Mouse (Mus musculus): ENCODE measurements at regions not wholly inside any gene's neighbourhood (a gene's known extent, or its start where the extent isn't known, plus 50 kb on each side); places are given as distances from the start of the nearest gene placed in this dataset.

DNA sequence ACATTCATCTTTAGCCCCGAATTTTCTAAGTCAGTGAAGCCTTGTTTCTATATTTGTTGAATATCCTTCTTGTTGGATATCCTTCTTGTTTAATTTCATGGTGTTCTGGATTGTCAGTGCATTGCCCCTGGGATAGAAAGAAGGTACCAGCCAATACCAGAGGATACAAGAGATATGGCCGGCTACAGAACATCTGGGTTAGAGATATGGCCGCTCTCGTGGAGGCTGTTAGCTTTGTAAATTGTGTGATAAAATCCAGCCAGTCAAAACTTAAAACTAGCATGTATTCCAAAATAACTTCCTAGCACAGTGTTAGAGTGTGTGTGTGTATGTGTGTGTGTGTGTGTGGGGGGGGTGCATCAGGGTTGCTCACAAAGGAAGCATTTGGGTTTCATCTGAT lies 241.4 kb upstream of the Sstr1 start:
- Histone ChIP-seq H3K9me3 (replicated peaks; ENCODE audit: insufficient read depth, low read length) (no peaks in the 10 kb centered on the region), H3K36me3 (ENCODE audit: control insufficient read depth in 1 of 2, insufficient read depth in 2 of 2, low read length in 2 of 2) (peaks cover 0 to 21% of the 10 kb centered on the region in 2 experiments; a peak in 2 of 4 replicates), H3K27me3 (ENCODE audit: control insufficient read depth in 1 of 2, insufficient read depth in 2 of 2, low read length in 2 of 2) (no peaks in the 10 kb centered on the region), H3K79me2 (ENCODE audit: control insufficient read depth, insufficient read depth, low read length, poor library complexity) (no peaks in the 10 kb centered on the region), H3K9ac (ENCODE audit: control insufficient read depth, low read depth, low read length, poor library complexity, severe bottlenecking) (no peak overlapping the region), H3K27ac (ENCODE audit: control insufficient read depth, low read depth, low read length) (no peak overlapping the region), H3K4me1 (ENCODE audit: control insufficient read depth in 1 of 2, insufficient read depth in 2 of 2, low read length in 2 of 2) (peaks cover 13 to 26% of the 10 kb centered on the region in 2 experiments), H3K4me3 (ENCODE audit: control insufficient read depth in 1 of 2, insufficient read depth in 1 of 2, low read depth in 2 of 2, low read length in 2 of 2) (no peak overlapping the region)
- DNase-seq (ENCODE audit: low read depth, low spot score), result peak; percentile 33
- TF ChIP-seq ZMIZ1 (IDR thresholded peaks at IDR 0.05; ENCODE audit: low read depth, low read length) (no peak), NELFE (IDR thresholded peaks at IDR 0.05; ENCODE audit: low read depth, low read length) (no peak), KAT2A (conservative IDR thresholded peaks at IDR 0.05; ENCODE audit: low read depth, low read length) (no peak), MAZ (IDR thresholded peaks at IDR 0.05; ENCODE audit: low read depth, low read length) (no peak), GATA1 (IDR thresholded peaks at IDR 0.05; ENCODE audit: low read depth, low read length) (peak; percentile 55), HCFC1 (IDR thresholded peaks at IDR 0.05; ENCODE audit: low read depth, low read length) (no peak), MYB (IDR thresholded peaks at IDR 0.05; ENCODE audit: low read depth, low read length) (no peak), MAX (IDR thresholded peaks at IDR 0.05; ENCODE audit: low read length) (no peak), E2F4 (IDR thresholded peaks at IDR 0.05; ENCODE audit: borderline replicate concordance, low read depth, low read length) (no peak), RCOR1 (IDR thresholded peaks at IDR 0.05; ENCODE audit: low read depth, low read length) (0 out of 2 replicates have a peak, but pooled peaks have one; percentile 12), BHLHE40 (IDR thresholded peaks at IDR 0.05; ENCODE audit: borderline replicate concordance, low read depth, low read length) (no peak), USF2 (IDR thresholded peaks at IDR 0.05; ENCODE audit: borderline replicate concordance in 1 of 2, insufficient read depth in 1 of 2, low read depth in 1 of 2, low read length in 2 of 2) (no peak), TCF12 (IDR thresholded peaks at IDR 0.05; ENCODE audit: low read depth, low read length) (peak; percentile 68), MEF2A (IDR thresholded peaks at IDR 0.05; ENCODE audit: extremely low read depth, insufficient replicate concordance, low read depth, low read length, poor library complexity, severe bottlenecking) (no peak), MYC (IDR thresholded peaks at IDR 0.05; ENCODE audit: low read depth, low read length) (no peak), USF1 (IDR thresholded peaks at IDR 0.05; ENCODE audit: low read depth, low read length) (no peak), TAL1 (IDR thresholded peaks at IDR 0.05; ENCODE audit: low read length) (no peak), MAFK (IDR thresholded peaks at IDR 0.05; ENCODE audit: borderline replicate concordance, low read depth, low read length) (no peak), RAD21 (IDR thresholded peaks at IDR 0.05; ENCODE audit: low read depth, low read length) (no peak), EP300 (IDR thresholded peaks at IDR 0.05; ENCODE audit: low read depth in 1 of 2, low read length in 2 of 2) (peak; percentile 62 to 66)

DNA sequence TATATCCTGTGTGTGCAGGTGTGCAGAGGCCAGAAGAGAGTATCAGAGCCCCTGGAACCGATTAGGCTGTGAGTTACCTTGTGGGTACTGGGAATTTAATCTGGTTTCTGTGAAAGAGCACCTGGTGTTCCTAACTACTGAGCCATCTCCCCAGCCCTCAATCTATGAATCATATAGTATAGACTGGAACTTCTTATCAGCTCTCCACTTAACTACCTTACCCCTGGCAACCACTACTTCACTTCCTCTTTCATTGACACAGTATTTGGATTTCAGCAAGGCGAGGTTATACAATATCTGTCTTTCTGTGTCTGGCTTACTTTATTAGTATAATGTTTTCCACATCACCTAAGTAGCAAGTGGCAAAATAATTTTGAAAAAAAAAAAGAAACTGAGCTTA lies 239.1 kb upstream of the Sstr1 start:
- Histone ChIP-seq H3K79me2 (ENCODE audit: control insufficient read depth, insufficient read depth, low read length, poor library complexity) (no peaks in the 10 kb centered on the region), H3K27ac (ENCODE audit: control insufficient read depth, low read depth, low read length) (no peak overlapping the region), H3K36me3 (ENCODE audit: control insufficient read depth in 1 of 2, insufficient read depth in 2 of 2, low read length in 2 of 2) (peaks cover 0 to 21% of the 10 kb centered on the region in 2 experiments; a peak in 2 of 4 replicates), H3K27me3 (ENCODE audit: control insufficient read depth in 1 of 2, insufficient read depth in 2 of 2, low read length in 2 of 2) (no peaks in the 10 kb centered on the region), H3K4me3 (ENCODE audit: control insufficient read depth in 1 of 2, insufficient read depth in 1 of 2, low read depth in 2 of 2, low read length in 2 of 2) (no peak overlapping the region), H3K4me1 (ENCODE audit: control insufficient read depth in 1 of 2, insufficient read depth in 2 of 2, low read length in 2 of 2) (peaks cover 13 to 26% of the 10 kb centered on the region in 2 experiments), H3K9me3 (replicated peaks; ENCODE audit: insufficient read depth, low read length) (no peaks in the 10 kb centered on the region), H3K9ac (ENCODE audit: control insufficient read depth, low read depth, low read length, poor library complexity, severe bottlenecking) (no peak overlapping the region)
- DNase-seq (ENCODE audit: low read depth, low spot score), result peak; percentile 80
- TF ChIP-seq RCOR1 (IDR thresholded peaks at IDR 0.05; ENCODE audit: low read depth, low read length) (peak; percentile 92), MAZ (IDR thresholded peaks at IDR 0.05; ENCODE audit: low read depth, low read length) (peak; percentile 50; the same call in 1 of the 2 replicates), CTCF (IDR thresholded peaks at IDR 0.05 in 2 of 3, conservative IDR thresholded peaks at IDR 0.05 in 1 of 3; ENCODE audit: control insufficient read depth in 1 of 3, insufficient read depth in 1 of 3, low read depth in 2 of 3, low read length in 3 of 3, poor library complexity in 1 of 3, severe bottlenecking in 1 of 3) (no peak), EP300 (IDR thresholded peaks at IDR 0.05; ENCODE audit: low read depth in 1 of 2, low read length in 2 of 2) (peak; percentile 87 to 96), CHD2 (IDR thresholded peaks at IDR 0.05; ENCODE audit: low read length) (no peak), MYB (IDR thresholded peaks at IDR 0.05; ENCODE audit: low read depth, low read length) (no peak), MXI1 (IDR thresholded peaks at IDR 0.05; ENCODE audit: low read depth, low read length) (peak; percentile 51; the same call in 1 of the 2 replicates), USF1 (IDR thresholded peaks at IDR 0.05; ENCODE audit: low read depth, low read length) (no peak), USF2 (IDR thresholded peaks at IDR 0.05; ENCODE audit: borderline replicate concordance in 1 of 2, insufficient read depth in 1 of 2, low read depth in 1 of 2, low read length in 2 of 2) (no peak), MYC (IDR thresholded peaks at IDR 0.05; ENCODE audit: low read depth, low read length) (peak; percentile 45; the same call in 1 of the 2 replicates), ETS1 (IDR thresholded peaks at IDR 0.05; ENCODE audit: low read depth, low read length) (peak; percentile 82), ZMIZ1 (IDR thresholded peaks at IDR 0.05; ENCODE audit: low read depth, low read length) (no peak), TCF12 (IDR thresholded peaks at IDR 0.05; ENCODE audit: low read depth, low read length) (peak; percentile 82), ELF1 (IDR thresholded peaks at IDR 0.05; ENCODE audit: low read depth, low read length) (peak; percentile 46; the same call in 1 of the 2 replicates), ZNF384 (IDR thresholded peaks at IDR 0.05; ENCODE audit: low read depth, low read length) (no peak), TBP (IDR thresholded peaks at IDR 0.05; ENCODE audit: low read depth, low read length) (no peak), NRF1 (IDR thresholded peaks at IDR 0.05; ENCODE audit: insufficient read depth, low read depth, low read length, poor library complexity, severe bottlenecking) (no peak), MEF2A (IDR thresholded peaks at IDR 0.05; ENCODE audit: extremely low read depth, insufficient replicate concordance, low read depth, low read length, poor library complexity, severe bottlenecking) (no peak), GABPA (IDR thresholded peaks at IDR 0.05; ENCODE audit: low read depth, low read length) (no peak)
